Mouse (Mus musculus) G1E (cell line): Measurements from ENCODE around the gene Rnf41. TPM values are rescaled to one million over a fixed set of nuclear protein-coding genes. Genes with fewer than 3 reads are reported as not detected.

Source experiments
- ATAC-seq: 2 replicates; pipeline ENCODE4 v1.8.0; 2016; ENCODE audit warnings: mild to moderate bottlenecking; ENCODE audit not compliant: insufficient number of reproducible peaks, poor library complexity, low FRiP score, severe bottlenecking; ENCODE audit errors: extremely low read depth
- DNase-seq: peaks from one replicate; pipeline ENCODE4 v3.0.0; 2012; ENCODE audit warnings: low spot score
- H3K27me3 ChIP-seq: 2 replicates; pipeline ENCODE4 v1.6.1; 2012; ENCODE audit warnings: mild to moderate bottlenecking, low read length, inconsistent platforms; ENCODE audit not compliant: insufficient read depth
- H3K36me3 ChIP-seq: replicated peaks from 2 replicates; pipeline ENCODE3; 2012; ENCODE audit warnings: mild to moderate bottlenecking, inconsistent platforms
- H3K4me1 ChIP-seq: 2 replicates; pipeline ENCODE4 v1.6.1; 2012; ENCODE audit warnings: low read depth, low read length, inconsistent platforms, mixed read lengths; ENCODE audit not compliant: insufficient read depth
- H3K4me3 ChIP-seq: 2 replicates; pipeline ENCODE4 v1.5.1; 2012; ENCODE audit warnings: low read depth, mild to moderate bottlenecking, inconsistent platforms, low read length, moderate library complexity, mixed read lengths
- H3K9me3 ChIP-seq: replicated peaks from 2 replicates; pipeline ENCODE4 v1.6.1; 2012; ENCODE audit warnings: inconsistent platforms
- CTCF ChIP-seq: IDR thresholded peaks from 2 replicates; pipeline ENCODE4 v1.5.1; 2012; ENCODE audit warnings: low read depth, low read length, inconsistent platforms, mixed read lengths
- GATA1 ChIP-seq: IDR thresholded peaks from 2 replicates; pipeline ENCODE4 v1.6.1; 2012; ENCODE audit warnings: borderline replicate concordance, low read length, inconsistent platforms, mixed read lengths
- GATA2 ChIP-seq: IDR thresholded peaks from 2 replicates; pipeline ENCODE4 v1.6.1; 2012; ENCODE audit warnings: low read depth, low read length, inconsistent platforms, borderline replicate concordance
- POLR2AphosphoS5 ChIP-seq: IDR thresholded peaks from 2 replicates; pipeline ENCODE4 v1.6.1; 2012; ENCODE audit warnings: low read depth, low read length, inconsistent platforms; ENCODE audit not compliant: insufficient replicate concordance
- TAL1 ChIP-seq: conservative IDR thresholded peaks from 2 replicates; pipeline ENCODE4 v1.6.1; 2012; ENCODE audit warnings: low read depth, low read length, inconsistent platforms, mixed read lengths
- polyA plus RNA-seq: library from polyadenylated mRNA; stranded (reverse); fragments of >175 nt; gene quantifications from 2 replicates; pipeline ENCODE4 v1.2.3, GENCODE M21; 2012
- total RNA-seq, 2 experiments: library from RNA; stranded (forward) in 1 of 2; stranded (reverse) in 1 of 2; fragments of 200-1000 nt in 1 of 2; fragments of >200 nt in 1 of 2; fragmentation: Nextera tagmentation in 1 of 2; gene quantifications; 2 replicates each; pipeline ENCODE4 v1.2.3; 2014 to 2017

The Rnf41 gene
- total and polyA plus RNA-seq, 3 experiments, result 14.6 to 21.7 (median 16.6) TPM

- peaks cover 51% of the 10 kb centered on the region for H3K4me1 ChIP-seq
- no peaks in the 10 kb centered on the region for H3K9me3 ChIP-seq
- TF ChIP-seq CTCF, result no peak
- no peak for TF ChIP-seq TAL1
- no peak for TF ChIP-seq GATA1
- TF ChIP-seq GATA2, result no peak
- no peak for TF ChIP-seq POLR2AphosphoS5
- ATAC-seq (no peak), DNase-seq (no peak)
- peaks cover 56% of the 10 kb centered on the region for H3K36me3 ChIP-seq
- H3K27me3 ChIP-seq, result no peaks in the 10 kb centered on the region
- no peak overlapping the region for H3K4me3 ChIP-seq
Observed at GRCm38 (mm10) chr10:128413076-128413475, 1.6 kb downstream of the Rnf41 start.

- Histone ChIP-seq H3K4me1 (peaks cover 37% of the 10 kb centered on the region), H3K9me3 (no peaks in the 10 kb centered on the region), H3K4me3 (no peak overlapping the region), H3K27me3 (no peaks in the 10 kb centered on the region), H3K36me3 (peaks cover 62% of the 10 kb centered on the region)
- TF ChIP-seq POLR2AphosphoS5 (no peak), GATA2 (no peak), CTCF (no peak), TAL1 (no peak), GATA1 (no peak)
- ATAC-seq, result no peak
- no peak for DNase-seq
Observed at GRCm38 (mm10) chr10:128414848-128415247, 3.4 kb downstream of the Rnf41 start.

- no peak for TF ChIP-seq CTCF
- no peak for TF ChIP-seq POLR2AphosphoS5
- TF ChIP-seq GATA2, result no peak
- no peak for TF ChIP-seq TAL1
- TF ChIP-seq GATA1, result no peak
- no peak for ATAC-seq
Observed at GRCm38 (mm10) chr10:128422426-128422825, 11.0 kb downstream of the Rnf41 start.

GRCm38 (mm10) chr10:128424604-128425003 is 13.1 kb downstream of the Rnf41 start:
- peaks cover 89% of the 10 kb centered on the region for H3K36me3 ChIP-seq
- no peak overlapping the region for H3K4me3 ChIP-seq
- ATAC-seq (peak; percentile 54; the same call in 1 of the 2 replicates), DNase-seq (no peak)
- H3K9me3 ChIP-seq, result no peaks in the 10 kb centered on the region
- TF ChIP-seq CTCF, result no peak
- no peak for TF ChIP-seq GATA1
- no peak for TF ChIP-seq GATA2
- no peak for TF ChIP-seq TAL1
- TF ChIP-seq POLR2AphosphoS5, result no peak
- peaks cover 9% of the 10 kb centered on the region; the same call in 1 of the 2 replicates for H3K4me1 ChIP-seq
- H3K27me3 ChIP-seq, result no peaks in the 10 kb centered on the region

More at GRCm38 (mm10) chr10:128422426-128422825, 11.0 kb downstream of the Rnf41 start:
- Histone ChIP-seq H3K4me3 (no peak overlapping the region), H3K27me3 (no peaks in the 10 kb centered on the region), H3K4me1 (peaks cover 9% of the 10 kb centered on the region; the same call in 1 of the 2 replicates), H3K36me3 (peaks cover 88% of the 10 kb centered on the region), H3K9me3 (no peaks in the 10 kb centered on the region)
- DNase-seq, result no peak

- ATAC-seq (no peak), DNase-seq (no peak)
Observed at GRCm38 (mm10) chr10:128425260-128425659, 13.8 kb downstream of the Rnf41 start.

GRCm38 (mm10) chr10:128429052-128429451 is 17.6 kb downstream of the Rnf41 start:
- Histone ChIP-seq H3K4me1 (peaks cover 7% of the 10 kb centered on the region; the same call in 1 of the 2 replicates), H3K4me3 (no peak overlapping the region), H3K36me3 (peaks cover 85% of the 10 kb centered on the region), H3K9me3 (no peaks in the 10 kb centered on the region), H3K27me3 (no peaks in the 10 kb centered on the region)
- TF ChIP-seq GATA1 (no peak), GATA2 (no peak), TAL1 (no peak), POLR2AphosphoS5 (no peak), CTCF (no peak)
- ATAC-seq (no peak), DNase-seq (no peak)

More at GRCm38 (mm10) chr10:128425260-128425659, 13.8 kb downstream of the Rnf41 start:
- peaks cover 91% of the 10 kb centered on the region for H3K36me3 ChIP-seq
- H3K4me1 ChIP-seq, result peaks cover 9% of the 10 kb centered on the region; the same call in 1 of the 2 replicates
- TF ChIP-seq GATA2, result no peak
- TF ChIP-seq CTCF, result no peak
- TF ChIP-seq TAL1, result no peak
- no peak for TF ChIP-seq GATA1
- no peak for TF ChIP-seq POLR2AphosphoS5
- H3K4me3 ChIP-seq, result no peak overlapping the region
- H3K27me3 ChIP-seq, result no peaks in the 10 kb centered on the region
- no peaks in the 10 kb centered on the region for H3K9me3 ChIP-seq
